Mouse (Mus musculus) hindbrain, postnatal 0 days (tissue): Measurements from ENCODE around the gene Fam184b. TPM values are rescaled to one million over a fixed set of nuclear protein-coding genes. Genes with fewer than 3 reads are reported as not detected.

ENCODE experiments used
- ATAC-seq: fragments of 200-750 bp; cut with Nextera tagmentation; 2 replicates; pipeline ENCODE4 v1.8.0; 2017; ENCODE audit warnings: mild to moderate bottlenecking, moderate TSS enrichment, moderate library complexity
- DNase-seq: peaks from one replicate; pipeline ENCODE4 v3.0.0-alpha.2; 2015; ENCODE audit warnings: low spot score
- H3K27ac ChIP-seq: fragments of 300-500 bp; sonication (generic); 2 replicates; pipeline ENCODE4 v1.5.1; 2014; ENCODE audit warnings: mild to moderate bottlenecking
- H3K27me3 ChIP-seq: fragments of 300-500 bp; sonication (generic); 2 replicates; pipeline ENCODE4 v1.6.1; 2014; ENCODE audit warnings: low read length, mixed read lengths; ENCODE audit not compliant: insufficient read depth
- H3K36me3 ChIP-seq: fragments of 300-500 bp; sonication (generic); 2 replicates; pipeline ENCODE4 v1.6.1; 2014; ENCODE audit warnings: low read length, mixed read lengths; ENCODE audit not compliant: insufficient read depth
- H3K4me1 ChIP-seq: fragments of 300-500 bp; sonication (generic); 2 replicates; pipeline ENCODE4 v1.6.1; 2014; ENCODE audit warnings: antibody characterized with exemption, low read length, mixed read lengths; ENCODE audit not compliant: insufficient read depth
- H3K4me2 ChIP-seq: fragments of 300-500 bp; sonication (generic); 2 replicates; pipeline ENCODE4 v1.6.1; 2014; ENCODE audit warnings: low read depth, mild to moderate bottlenecking, low read length, moderate library complexity, mixed read lengths
- H3K4me3 ChIP-seq: fragments of 300-500 bp; sonication (generic); 2 replicates; pipeline ENCODE4 v1.5.1; 2014; ENCODE audit warnings: low read length
- H3K9ac ChIP-seq: fragments of 300-500 bp; sonication (generic); replicated peaks from 2 replicates; pipeline ENCODE4 v1.6.1; 2014; ENCODE audit warnings: mild to moderate bottlenecking, low read length, moderate library complexity, mixed read lengths
- H3K9me3 ChIP-seq: fragments of 300-500 bp; sonication (generic); 2 replicates; pipeline ENCODE4 v1.6.1; 2016; ENCODE audit warnings: low read length, mixed read lengths
- CTCF ChIP-seq: IDR thresholded peaks from 2 replicates; pipeline ENCODE4 v1.5.1; 2016; ENCODE audit warnings: antibody characterized with exemption, control low read depth, low read depth
- WGBS: fragments of 180-500 bp; shearing (Covaris S2); extraction: QIAGEN DNeasy Blood & Tissue Kit; methylation state at CpG from one replicate; pipeline ENCODE4 v1.1.7; 2014; 5-methylcytosine and 5-hydroxymethylcytosine counted together
- polyA plus RNA-seq: library from polyadenylated mRNA; unstranded; fragments of >200 nt; fragmentation: Nextera tagmentation; extraction: Ambion mirVana; gene quantifications from 2 replicates; pipeline ENCODE4 v1.2.1, GENCODE M21; 2015
- total RNA-seq: library from RNA; depleted of rRNA; stranded (reverse); fragments of >200 nt; gene quantifications from 2 replicates; pipeline ENCODE4 v1.2.3, GENCODE M21; 2014

Gene Fam184b
- total and polyA plus RNA-seq, 2 experiments from 2014 or later = 15.1 to 15.3 TPM

- Histone ChIP-seq H3K27me3 (no peaks in the 10 kb centered on the region), H3K4me1 (no peaks in the 10 kb centered on the region), H3K9ac (no peak overlapping the region), H3K36me3 (peaks cover 28% of the 10 kb centered on the region; the same call in 1 of the 2 replicates), H3K27ac (no peak overlapping the region), H3K4me2 (no peak overlapping the region), H3K4me3 (no peak overlapping the region), H3K9me3 (no peaks in the 10 kb centered on the region)
- ATAC-seq (no peak), DNase-seq (peak; percentile 35)
- peak; percentile 46 for TF ChIP-seq CTCF
- WGBS = 72% methylated on average over 7 of the region's 7 CpGs
Observed at GRCm38 (mm10) chr5:45510071-45510470, 129.3 kb downstream of the Fam184b start.

GRCm38 (mm10) chr5:45497564-45497963, 141.8 kb downstream of the Fam184b start:
- Histone ChIP-seq H3K9me3 (no peaks in the 10 kb centered on the region), H3K36me3 (peaks cover 24% of the 10 kb centered on the region), H3K4me2 (no peak overlapping the region), H3K9ac (no peak overlapping the region), H3K4me3 (no peak overlapping the region), H3K4me1 (0 out of 2 replicates have a peak, but pooled peaks cover 9% of the 10 kb centered on the region), H3K27ac (no peak overlapping the region), H3K27me3 (no peaks in the 10 kb centered on the region)
- 87% methylated on average over 5 of the region's 5 CpGs for whole genome bisulfite sequencing
- TF ChIP-seq CTCF = no peak
- no peak for ATAC-seq
- no peak for DNase-seq

GRCm38 (mm10) chr5:45496930-45497550, 142.4 kb downstream of the Fam184b start:
- Histone ChIP-seq H3K9ac (no peak overlapping the region), H3K9me3 (no peaks in the 10 kb centered on the region), H3K27me3 (no peaks in the 10 kb centered on the region), H3K4me2 (no peak overlapping the region), H3K36me3 (peaks cover 22% of the 10 kb centered on the region), H3K4me1 (0 out of 2 replicates have a peak, but pooled peaks cover 9% of the 10 kb centered on the region), H3K4me3 (no peak overlapping the region), H3K27ac (no peak overlapping the region)
- TF ChIP-seq CTCF = no peak
- DNase-seq (no peak), ATAC-seq (no peak)
- WGBS = 71% methylated on average over 12 of the region's 12 CpGs

GRCm38 (mm10) chr5:45496479-45496878, 142.9 kb downstream of the Fam184b start:
- Histone ChIP-seq H3K27me3 (no peaks in the 10 kb centered on the region), H3K4me2 (no peak overlapping the region), H3K36me3 (peaks cover 16% of the 10 kb centered on the region), H3K9me3 (no peaks in the 10 kb centered on the region), H3K4me3 (no peak overlapping the region), H3K9ac (no peak overlapping the region), H3K4me1 (0 out of 2 replicates have a peak, but pooled peaks cover 9% of the 10 kb centered on the region), H3K27ac (no peak overlapping the region)
- WGBS = 88% methylated on average over 4 of the region's 4 CpGs
- ATAC-seq (no peak), DNase-seq (no peak)
- TF ChIP-seq CTCF = no peak

- H3K27ac ChIP-seq = no peak overlapping the region
- H3K9me3 ChIP-seq = no peaks in the 10 kb centered on the region
- H3K27me3 ChIP-seq = no peaks in the 10 kb centered on the region
- no peak overlapping the region for H3K9ac ChIP-seq
- H3K4me3 ChIP-seq = no peak overlapping the region
- no peak for DNase-seq
- peaks cover 15% of the 10 kb centered on the region; the same call in 1 of the 2 replicates for H3K36me3 ChIP-seq
- no peak for ATAC-seq
- H3K4me2 ChIP-seq = no peak overlapping the region
- no peak for TF ChIP-seq CTCF
- 0 out of 2 replicates have a peak, but pooled peaks cover 9% of the 10 kb centered on the region for H3K4me1 ChIP-seq
Observed at GRCm38 (mm10) chr5:45496042-45496441, 143.4 kb downstream of the Fam184b start.

GRCm38 (mm10) chr5:45495429-45495975, 143.9 kb downstream of the Fam184b start:
- H3K4me2 ChIP-seq = no peak overlapping the region
- no peaks in the 10 kb centered on the region for H3K9me3 ChIP-seq
- H3K4me1 ChIP-seq = 0 out of 2 replicates have a peak, but pooled peaks cover 9% of the 10 kb centered on the region
- DNase-seq = no peak
- no peak for ATAC-seq
- WGBS = 83% methylated on average over 3 of the region's 3 CpGs
- no peak overlapping the region for H3K4me3 ChIP-seq
- no peak for TF ChIP-seq CTCF
- H3K36me3 ChIP-seq = peaks cover 12% of the 10 kb centered on the region; the same call in 1 of the 2 replicates
- H3K9ac ChIP-seq = no peak overlapping the region
- H3K27me3 ChIP-seq = no peaks in the 10 kb centered on the region
- no peak overlapping the region for H3K27ac ChIP-seq
